Mouse (Mus musculus) megakaryocyte-erythroid progenitor cell, adult 5-6 weeks (primary cell): ENCODE data around the gene Eif2b5. TPM values are rescaled to one million over a fixed set of nuclear protein-coding genes. Genes with fewer than 3 reads are reported as not detected.
"Not testable (repeated sequence)": the region's sequence is repeated elsewhere in the genome, so short reads cannot be mapped to it uniquely, and the experiment has no call there.

ENCODE experiments used
- ATAC-seq: replicated peaks from 2 replicates; pipeline ENCODE4 v1.8.0; 2016; ENCODE audit warnings: mild to moderate bottlenecking, inconsistent platforms; ENCODE audit not compliant: severe bottlenecking, poor library complexity, low FRiP score, low TSS enrichment
- total RNA-seq, 2 experiments: library from RNA; stranded (forward) in 1 of 2; stranded (reverse) in 1 of 2; fragments of 200-1000, 215-1000 nt in 1 of 2; fragments of >200 nt in 1 of 2; fragmentation: Nextera tagmentation in 1 of 2; gene quantifications; 2 replicates each; pipeline ENCODE4 v1.2.3; 2014 to 2017

Eif2b5 gene
- total RNA-seq (2014; fragmentation: Nextera tagmentation) (80.8 and 82.4 TPM in 2 replicates), total RNA-seq (2017) (108 TPM in 2 replicates)

DNA sequence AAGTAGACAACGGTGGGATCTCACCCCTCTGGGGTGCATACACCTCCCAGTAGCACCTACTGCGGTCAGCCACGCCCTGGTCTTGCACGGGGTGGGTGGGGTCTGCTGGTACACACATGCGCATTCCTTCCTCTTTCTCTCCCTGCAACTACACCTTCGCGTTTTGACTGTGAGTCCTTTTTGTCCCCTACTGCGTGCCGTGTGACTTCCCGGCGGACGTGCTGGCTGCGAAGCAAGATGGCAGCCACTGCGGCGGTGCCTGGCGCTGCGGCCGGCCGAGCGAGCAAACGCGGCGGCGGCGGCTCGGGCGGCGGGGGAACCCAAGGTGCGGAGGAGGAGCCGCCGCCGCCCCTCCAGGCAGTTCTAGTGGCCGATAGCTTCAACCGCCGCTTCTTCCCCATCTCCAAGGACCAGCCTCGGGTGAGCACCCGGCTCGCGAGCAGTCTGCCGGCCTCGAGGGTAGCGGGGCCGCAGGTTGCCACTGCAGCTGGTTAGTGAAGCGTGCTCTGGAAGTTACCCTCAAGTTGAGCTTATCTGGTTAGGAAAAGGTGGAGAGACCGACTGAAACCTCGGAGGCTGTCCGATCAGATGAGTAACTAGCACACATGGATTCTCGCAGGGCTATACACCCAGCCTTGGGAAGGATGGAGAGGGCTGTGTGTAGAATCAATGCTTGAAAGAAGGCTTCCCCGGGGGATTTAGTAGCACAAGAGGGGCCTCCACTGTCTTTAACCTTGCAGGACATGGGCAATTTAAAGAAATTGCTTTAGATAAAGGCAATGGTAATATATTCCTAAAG, at the start of gene Eif2b5:
Gene Eif2b5, plus strand, starts transcription at position 141 of the 799 bp plus-strand sequence.
- ATAC-seq: peak; percentile 88

- no peak for ATAC-seq
These were observed 46.8 kb upstream of the Eif2b5 start for GRCm38 (mm10) chr16:20451774-20452173.

DNA sequence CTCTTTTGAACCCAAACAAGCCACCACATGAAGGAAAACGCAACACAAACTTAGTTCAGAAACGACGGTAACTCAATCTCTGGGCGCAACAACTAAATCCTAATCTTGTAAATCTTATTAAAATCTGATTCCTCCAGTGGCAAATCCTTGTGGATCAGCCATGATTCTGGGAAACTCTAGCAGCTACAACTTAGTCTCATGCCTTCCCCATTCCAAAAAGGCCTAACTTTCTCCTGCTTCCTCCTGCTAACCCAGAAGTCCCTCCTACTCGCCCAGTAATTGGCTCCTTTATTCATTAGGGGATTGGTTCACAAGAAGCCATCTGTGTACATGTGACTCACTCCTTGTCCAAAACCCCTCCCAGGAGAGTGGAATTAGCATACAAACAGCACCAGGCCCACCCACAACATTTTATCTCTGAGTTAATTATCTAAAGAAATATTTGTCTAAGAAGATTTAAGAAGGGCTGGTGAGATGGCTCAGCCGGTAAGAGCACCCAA, 44.4 kb upstream of the Eif2b5 start:
- ATAC-seq: no peak

GRCm38 (mm10) chr16:20456106-20456505, 42.5 kb upstream of the Eif2b5 start:
- ATAC-seq: no peak

DNA sequence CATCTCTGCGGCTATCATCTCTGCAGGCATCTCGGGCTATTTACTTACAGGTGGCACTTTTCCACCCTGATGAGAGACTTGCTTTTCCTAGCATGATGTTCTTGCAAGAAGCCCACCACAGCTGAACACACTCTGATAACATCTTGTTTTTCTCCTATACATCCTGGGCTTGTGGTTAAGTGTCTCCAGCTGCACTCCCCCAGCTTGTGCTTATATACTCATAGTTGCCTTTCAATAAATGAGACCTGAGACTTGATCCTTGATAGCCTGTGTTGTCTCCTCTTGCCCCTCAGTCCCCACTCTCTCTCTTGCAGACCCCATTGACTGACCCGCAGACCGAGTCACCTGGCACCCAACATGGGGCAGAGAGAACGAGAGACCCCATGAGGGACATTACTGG, 39.9 kb upstream of the Eif2b5 start:
- ATAC-seq: not testable (repeated sequence)

GRCm38 (mm10) chr16:20464725-20465124, 33.9 kb upstream of the Eif2b5 start:
- no peak for ATAC-seq

DNA sequence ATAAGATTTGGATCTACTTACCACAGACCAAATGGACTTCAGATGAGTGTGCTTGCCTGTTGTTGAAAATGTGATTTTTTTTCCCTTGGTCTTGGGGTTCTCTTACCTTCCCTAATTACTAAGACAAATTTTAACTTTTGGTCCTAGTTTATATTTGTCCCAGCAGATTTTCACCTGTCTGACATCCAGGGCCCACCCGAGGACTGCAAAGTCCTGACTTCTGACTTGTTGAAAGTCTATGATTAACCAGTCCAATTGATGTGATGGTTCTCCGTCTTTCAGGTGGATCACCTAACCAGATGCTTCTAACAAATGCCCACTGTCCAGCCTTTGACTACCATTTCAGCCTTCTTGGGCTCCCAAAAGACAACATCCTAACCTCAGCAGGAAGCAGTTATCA, 27.6 kb upstream of the Eif2b5 start:
- ATAC-seq: no peak

GRCm38 (mm10) chr16:20471686-20472085, 26.9 kb upstream of the Eif2b5 start:
- no peak for ATAC-seq

DNA sequence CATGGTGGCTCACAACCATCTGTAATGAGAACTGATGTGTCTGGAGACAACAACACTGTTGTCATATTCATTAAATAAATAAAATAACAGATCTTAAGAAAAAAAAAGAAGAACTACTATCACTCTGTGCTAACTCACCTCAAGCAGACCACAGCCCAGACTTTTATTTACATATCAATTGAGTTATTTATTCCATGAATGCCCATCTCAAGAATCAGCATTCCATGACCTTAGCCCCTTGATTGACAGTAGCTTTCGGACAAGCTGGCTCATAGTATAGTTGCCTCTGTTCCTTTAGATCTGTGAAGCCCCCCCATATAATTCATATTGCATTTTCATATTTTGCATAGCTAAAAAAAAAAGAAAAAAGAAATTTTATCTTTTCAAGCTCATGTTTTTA, 24.9 kb upstream of the Eif2b5 start:
- no peak for ATAC-seq

DNA sequence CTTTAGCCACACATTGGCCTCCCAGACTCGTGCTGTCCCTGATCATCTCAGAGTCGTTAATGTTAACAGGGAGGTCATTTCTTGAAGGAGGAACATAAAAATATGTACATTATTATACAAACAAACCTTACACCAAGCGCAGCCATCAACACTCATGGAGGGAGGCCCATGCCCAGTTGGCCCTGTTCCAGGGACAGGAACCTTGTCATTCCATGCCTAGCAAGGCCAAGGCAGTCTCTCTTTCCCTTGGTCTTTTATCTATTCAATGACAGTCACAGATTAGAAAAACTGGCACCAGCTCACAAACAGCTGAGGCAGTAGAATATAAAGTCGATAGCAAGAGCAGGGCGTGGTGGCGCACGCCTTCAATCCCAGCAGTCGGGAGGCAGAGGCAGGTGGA, 24.4 kb upstream of the Eif2b5 start:
- ATAC-seq: no peak

GRCm38 (mm10) chr16:20474786-20475185, 23.8 kb upstream of the Eif2b5 start:
- no peak for ATAC-seq

DNA sequence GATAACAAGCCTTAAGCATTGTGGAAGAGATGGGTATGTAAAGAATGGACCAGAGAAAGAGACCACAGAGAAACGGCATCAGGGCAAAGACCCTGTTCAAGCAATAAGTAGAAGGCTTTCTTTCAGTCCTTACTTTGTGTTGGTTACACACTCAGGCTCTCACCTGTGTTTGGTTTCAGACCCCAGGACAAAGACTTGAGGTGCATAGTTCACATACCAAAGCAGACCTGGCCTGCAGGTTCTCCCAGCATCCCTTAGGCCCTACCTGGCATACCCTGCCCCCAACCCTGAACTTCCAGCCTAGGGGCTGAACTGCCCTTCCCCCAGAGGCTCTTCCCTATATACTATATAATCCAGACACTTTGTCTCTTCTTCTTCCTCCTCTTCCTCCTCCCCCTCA, 23.3 kb upstream of the Eif2b5 start:
- no peak for ATAC-seq

DNA sequence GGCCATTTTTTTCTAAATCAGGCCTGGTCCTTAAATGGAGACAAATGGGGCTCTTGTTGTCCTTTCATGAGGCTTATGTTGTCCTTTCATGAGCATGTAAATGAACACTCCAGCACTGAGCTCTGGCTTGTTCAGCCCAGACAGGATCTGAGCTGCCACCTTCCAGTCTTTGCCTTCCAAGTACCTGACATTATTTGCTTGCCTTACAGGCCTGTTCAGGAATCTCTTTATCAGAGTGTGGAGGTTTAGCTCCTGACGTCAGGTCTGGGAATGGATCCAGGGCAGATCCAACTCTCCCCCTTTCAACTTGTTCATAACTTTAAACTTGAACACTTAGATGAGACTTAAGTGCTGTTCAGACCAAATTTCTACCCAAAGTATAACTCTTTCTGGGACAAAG, 21.8 kb upstream of the Eif2b5 start:
- no peak for ATAC-seq

DNA sequence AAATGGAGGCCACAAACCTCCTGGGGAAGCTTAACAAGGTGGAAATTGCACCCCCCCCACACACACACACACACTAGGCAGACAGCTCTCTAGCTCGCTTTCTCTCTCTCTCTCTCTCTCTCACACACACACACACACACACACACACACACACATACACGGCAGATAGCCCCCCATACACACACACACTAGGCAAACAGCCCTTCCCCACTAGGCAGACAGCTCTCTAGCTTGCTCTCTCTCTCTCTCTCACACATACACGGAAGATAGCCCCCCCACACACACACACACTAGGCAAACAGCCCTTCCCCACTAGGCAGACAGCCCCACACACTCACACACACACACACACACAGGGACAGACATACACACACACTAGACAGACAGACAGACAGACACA, 21.3 kb upstream of the Eif2b5 start:
- ATAC-seq: no peak

GRCm38 (mm10) chr16:20478504-20478903, 20.1 kb upstream of the Eif2b5 start:
- ATAC-seq: no peak

- ATAC-seq: not testable (repeated sequence)
These were observed 19.4 kb upstream of the Eif2b5 start for GRCm38 (mm10) chr16:20479026-20479760.

DNA sequence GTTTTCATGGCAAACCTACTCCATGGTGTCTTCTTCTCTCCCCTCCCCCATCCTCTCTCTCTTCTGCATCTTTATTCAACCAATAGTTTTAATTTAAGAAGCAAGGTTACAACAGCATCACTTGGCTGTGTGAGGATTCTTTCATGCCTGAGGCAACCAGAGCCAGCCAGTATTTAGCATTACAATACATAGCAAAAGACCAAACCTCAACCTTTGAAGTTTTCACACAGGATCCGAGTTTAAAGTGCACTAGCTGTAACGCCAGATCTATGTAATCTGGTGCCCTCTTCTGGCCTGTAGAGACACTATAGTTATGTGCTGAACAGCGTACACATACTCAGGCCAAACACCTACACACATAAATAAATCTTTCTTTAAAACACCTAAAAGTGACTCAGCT, 18.5 kb upstream of the Eif2b5 start:
- peak; percentile 73 for ATAC-seq

DNA sequence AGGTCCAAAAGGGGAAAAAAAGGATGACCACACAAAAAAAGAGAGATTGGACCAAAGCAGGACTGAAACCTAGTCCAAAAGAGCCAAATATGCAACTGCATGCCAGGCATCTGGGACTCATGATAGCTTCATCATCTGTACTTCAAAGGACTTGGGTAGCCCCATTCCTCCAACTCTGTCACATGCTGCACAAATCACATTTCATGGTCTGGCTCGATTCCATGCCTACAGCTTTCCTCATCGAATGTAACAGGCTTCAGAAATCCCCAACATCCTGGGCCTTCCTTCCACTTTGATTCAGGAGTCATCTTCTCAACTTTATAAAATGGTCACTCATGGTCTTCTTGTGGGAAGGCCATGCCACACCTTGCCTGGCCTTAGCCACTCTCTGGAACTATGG, 16.9 kb upstream of the Eif2b5 start:
- ATAC-seq: no peak

GRCm38 (mm10) chr16:20483716-20484115, 14.9 kb upstream of the Eif2b5 start:
- not testable (repeated sequence) for ATAC-seq

DNA sequence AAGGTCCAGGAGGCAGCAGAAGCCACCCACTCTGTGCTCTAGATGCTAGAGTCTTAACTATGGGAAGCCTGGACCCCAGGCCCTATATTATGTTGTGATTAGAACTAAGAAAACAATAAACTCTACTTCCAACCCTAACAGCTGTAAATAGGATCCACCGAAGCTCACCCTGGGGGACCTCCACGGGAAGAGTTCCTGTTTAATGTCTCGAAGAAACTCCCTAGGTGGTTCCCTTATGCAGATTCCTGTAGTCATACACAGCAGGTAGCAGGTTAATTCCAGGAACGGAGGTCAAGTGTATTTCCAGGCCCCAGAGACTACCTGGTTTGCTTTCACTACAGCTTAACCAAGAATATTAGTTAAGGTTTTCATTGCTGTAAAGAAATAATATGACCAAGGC, 13.6 kb upstream of the Eif2b5 start:
- no peak for ATAC-seq

DNA sequence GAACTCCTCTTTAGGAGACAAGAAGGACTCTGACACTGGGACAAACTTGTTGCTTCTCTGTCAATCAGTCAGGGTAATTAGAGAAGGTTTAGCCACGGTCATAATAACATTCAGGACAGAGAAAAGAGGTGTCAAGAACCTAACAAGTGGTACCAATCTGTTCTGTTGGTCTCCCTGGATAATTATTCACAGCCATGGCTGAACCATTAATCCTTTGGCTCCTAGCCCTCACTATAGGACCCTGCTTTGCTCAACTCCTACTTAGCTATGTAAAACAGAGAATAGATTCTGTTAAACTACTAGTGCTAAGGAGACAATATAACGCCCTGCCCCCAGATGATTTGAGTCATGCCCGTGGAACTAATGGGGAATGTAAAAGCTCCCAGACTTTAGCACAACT, 12.6 kb upstream of the Eif2b5 start:
- ATAC-seq: no peak
